Comparison of ENCODE assay signal across 20 mouse cellular contexts in the genomic region with DNA sequence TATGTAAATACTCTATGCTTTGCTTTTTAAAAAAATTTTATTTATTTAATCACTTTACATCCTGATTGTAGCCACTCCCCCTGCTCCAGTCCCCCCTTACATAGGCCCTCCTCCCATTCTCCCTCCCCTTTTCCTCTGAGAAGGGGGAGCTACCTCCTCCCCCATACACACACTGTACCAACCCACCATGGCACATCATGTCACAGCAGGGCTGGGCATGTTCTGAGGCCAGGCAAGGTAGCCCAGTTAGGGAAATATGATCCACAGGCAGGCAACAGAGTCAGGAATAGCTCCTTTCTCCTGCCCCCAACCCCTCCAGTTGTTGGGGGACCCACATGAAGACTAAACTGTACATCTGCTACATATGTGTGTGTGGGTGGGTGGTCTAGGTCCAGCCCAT.
"Had no signal": no experiment of that assay in that cellular context is flagged by ENCODE, and none has a peak within 500 bp of the region (broad histone marks: within the 10 kb centered on the region; RNA-seq: fewer than 3 reads in every experiment).

No protein-coding gene starts in this region.

- H3K27ac ChIP-seq: intestine, embryonic 15.5 days; kidney, postnatal 0 days; limb, embryonic 10.5 days; limb, embryonic 13.5 days; liver, embryonic 12.5 days; liver, embryonic 15.5 days; lung, embryonic 15.5 days; macrophage; midbrain, embryonic 13.5 days; neural tube, embryonic 13.5 days had no signal

- H3K9ac ChIP-seq: intestine, embryonic 15.5 days; limb, embryonic 13.5 days; liver, embryonic 12.5 days; liver, embryonic 15.5 days; lung, embryonic 15.5 days; midbrain, embryonic 13.5 days; neural tube, embryonic 13.5 days had no signal

- DNase-seq: kidney, adult 11 months; kidney, adult 8-10 months; kidney, postnatal 25 days; liver; lung, adult 18-20 months; retina, postnatal 1 day; right cerebral cortex, postnatal 25 days; spleen, adult 18-20 months; thymus, adult 18-20 months; thymus, postnatal 36 days had no signal

- H3K9me3 ChIP-seq: intestine, embryonic 15.5 days; limb, embryonic 10.5 days; limb, embryonic 13.5 days; liver, embryonic 12.5 days; liver, embryonic 15.5 days; lung, embryonic 15.5 days; midbrain, embryonic 13.5 days; neural tube, embryonic 13.5 days had no signal

- H3K4me1 ChIP-seq: liver, embryonic 12.5 days; liver, embryonic 15.5 days had no signal

- H3K4me3 ChIP-seq: intestine, embryonic 15.5 days; limb, embryonic 10.5 days; limb, embryonic 13.5 days; liver, embryonic 12.5 days; liver, embryonic 15.5 days; lung, embryonic 15.5 days; midbrain, embryonic 13.5 days; neural tube, embryonic 13.5 days had no signal

- ATAC-seq: intestine, embryonic 15.5 days; liver, embryonic 12.5 days; midbrain, embryonic 13.5 days had no signal

- H3K36me3 ChIP-seq: intestine, embryonic 15.5 days; limb, embryonic 10.5 days; limb, embryonic 13.5 days; liver, embryonic 12.5 days; liver, embryonic 15.5 days; lung, embryonic 15.5 days; midbrain, embryonic 13.5 days; neural tube, embryonic 13.5 days had no signal

- H3K27me3 ChIP-seq: intestine, embryonic 15.5 days; limb, embryonic 13.5 days; liver, embryonic 12.5 days; liver, embryonic 15.5 days; lung, embryonic 15.5 days; neural tube, embryonic 13.5 days had no signal

- H3K4me2 ChIP-seq: intestine, embryonic 15.5 days; limb, embryonic 13.5 days; liver, embryonic 12.5 days; liver, embryonic 15.5 days; lung, embryonic 15.5 days; midbrain, embryonic 13.5 days; neural tube, embryonic 13.5 days had no signal
